Mouse (Mus musculus): ENCODE measurements around the gene Abi3bp.
A peak's percentile ranks its signal among the peaks of the same experiment; 100 is the strongest.

The Abi3bp gene

GRCm38 (mm10) chr16:56518024-56518423, 40.3 kb downstream of the Abi3bp start:
- no peak for DNase-seq

- peak; percentile 31 for DNase-seq
Observed at GRCm38 (mm10) chr16:56524359-56524758, 46.7 kb downstream of the Abi3bp start.

- no peak for DNase-seq
Observed at GRCm38 (mm10) chr16:56526482-56526881, 48.8 kb downstream of the Abi3bp start.

GRCm38 (mm10) chr16:56528079-56528688, 50.5 kb downstream of the Abi3bp start:
- no peak for DNase-seq

GRCm38 (mm10) chr16:56579536-56579935, 101.9 kb downstream of the Abi3bp start:
- no peak for DNase-seq

- DNase-seq = no peak
Observed at GRCm38 (mm10) chr16:56593581-56593980, 115.9 kb downstream of the Abi3bp start.

GRCm38 (mm10) chr16:56594866-56595265, 117.2 kb downstream of the Abi3bp start:
- DNase-seq = no peak

GRCm38 (mm10) chr16:56598427-56598826, 120.7 kb downstream of the Abi3bp start:
- no peak for DNase-seq

- DNase-seq = no peak
Observed at GRCm38 (mm10) chr16:56602394-56602793, 124.7 kb downstream of the Abi3bp start.

- DNase-seq = no peak
Observed at GRCm38 (mm10) chr16:56610572-56610971, 132.9 kb downstream of the Abi3bp start.

GRCm38 (mm10) chr16:56611096-56611867, 133.6 kb downstream of the Abi3bp start:
- peak; percentile 7 for DNase-seq

- DNase-seq = no peak
Observed at GRCm38 (mm10) chr16:56638544-56638943, 160.9 kb downstream of the Abi3bp start.

GRCm38 (mm10) chr16:56645251-56645650, 167.6 kb downstream of the Abi3bp start:
- peak; percentile 16 for DNase-seq

- DNase-seq = no peak
Observed at GRCm38 (mm10) chr16:56646382-56647172, 168.9 kb downstream of the Abi3bp start.

- no peak for DNase-seq
Observed at GRCm38 (mm10) chr16:56655193-56655910, 177.7 kb downstream of the Abi3bp start.

- DNase-seq = no peak
Observed at GRCm38 (mm10) chr16:56658866-56659265, 181.2 kb downstream of the Abi3bp start.

GRCm38 (mm10) chr16:56669520-56669919, 191.8 kb downstream of the Abi3bp start:
- DNase-seq = no peak

GRCm38 (mm10) chr16:56670941-56671340, 193.3 kb downstream of the Abi3bp start:
- no peak for DNase-seq

- DNase-seq = no peak
Observed at GRCm38 (mm10) chr16:56673420-56673819, 195.7 kb downstream of the Abi3bp start.

- peak; percentile 46 for DNase-seq
Observed at GRCm38 (mm10) chr16:56677146-56677545, 199.5 kb downstream of the Abi3bp start.

GRCm38 (mm10) chr16:56681010-56681645, 203.4 kb downstream of the Abi3bp start:
- no peak for DNase-seq

- no peak for DNase-seq
Observed at GRCm38 (mm10) chr16:56686747-56687146, 209.1 kb downstream of the Abi3bp start.

Data from embryo, embryonic 11 days (tissue).